Mouse (Mus musculus): ENCODE measurements around the gene Rnf126.

GRCm38 (mm10) chr10:79803716-79804323 lies 37.1 kb upstream of the Rnf126 start:
- TF ChIP-seq POLR2A (IDR thresholded peaks at IDR 0.05; ENCODE audit: low read depth, low read length) = no peak
- no peak for TF ChIP-seq CTCF (IDR thresholded peaks at IDR 0.05; ENCODE audit: borderline replicate concordance, insufficient read depth, low read length)

All from embryonic fibroblast, embryonic 13.5 days (primary cell).